Mouse (Mus musculus) intestine, embryonic 14.5 days (tissue): Measurements from ENCODE around the gene Skp1a. TPM values are rescaled to one million over a fixed set of nuclear protein-coding genes. Genes with fewer than 3 reads are reported as not detected.

ENCODE experiments used
- ATAC-seq: fragments of 200-750 bp; cut with Nextera tagmentation; replicated peaks from 2 replicates; pipeline ENCODE4 v1.8.0; 2017; ENCODE audit warnings: low read depth, moderate number of reproducible peaks, moderate TSS enrichment, moderate library complexity; ENCODE audit not compliant: low FRiP score, low TSS enrichment
- DNase-seq: peaks from one replicate; pipeline ENCODE4 v3.0.0-alpha.2; 2018; ENCODE audit warnings: low spot score
- H3K27ac ChIP-seq: fragments of 300-500 bp; sonication (generic); 2 replicates; pipeline ENCODE4 v1.5.1; 2014; ENCODE audit warnings: low read depth, mild to moderate bottlenecking, control low read depth
- H3K27me3 ChIP-seq: fragments of 300-500 bp; sonication (generic); replicated peaks from 2 replicates; pipeline ENCODE4 v1.6.1; 2014; ENCODE audit warnings: low read length, control low read depth; ENCODE audit not compliant: control insufficient read depth, insufficient read depth
- H3K36me3 ChIP-seq: fragments of 300-500 bp; sonication (generic); 2 replicates; pipeline ENCODE4 v1.6.1; 2014; ENCODE audit warnings: low read length, control low read depth; ENCODE audit not compliant: control insufficient read depth, insufficient read depth
- H3K4me1 ChIP-seq: fragments of 300-500 bp; sonication (generic); replicated peaks from 2 replicates; pipeline ENCODE4 v1.6.1; 2014; ENCODE audit warnings: low read length, control low read depth, mixed read lengths; ENCODE audit not compliant: control insufficient read depth, insufficient read depth
- H3K4me2 ChIP-seq: fragments of 300-500 bp; sonication (generic); 2 replicates; pipeline ENCODE4 v1.6.1; 2014; ENCODE audit warnings: low read length
- H3K4me3 ChIP-seq: fragments of 300-500 bp; sonication (generic); 2 replicates; pipeline ENCODE4 v1.5.1; 2014; ENCODE audit warnings: low read depth, low read length, control low read depth, mixed read lengths
- H3K9ac ChIP-seq: fragments of 300-500 bp; sonication (generic); 2 replicates; pipeline ENCODE4 v1.6.1; 2014; ENCODE audit warnings: mild to moderate bottlenecking, low read length
- H3K9me3 ChIP-seq: fragments of 300-500 bp; sonication (generic); 2 replicates; pipeline ENCODE4 v1.6.1; 2016; ENCODE audit warnings: low read length, control low read depth; ENCODE audit not compliant: control insufficient read depth
- WGBS: fragments of 180-500 bp; shearing (Covaris S2); extraction: QIAGEN DNeasy Blood & Tissue Kit; methylation state at CpG from one replicate; pipeline ENCODE4 v1.1.7; 2014; 5-methylcytosine and 5-hydroxymethylcytosine counted together
- polyA plus RNA-seq: library from polyadenylated mRNA; unstranded; fragments of >200 nt; fragmentation: Nextera tagmentation; extraction: Ambion mirVana; gene quantifications from 2 replicates; pipeline ENCODE4 v1.2.1, GENCODE M21; 2014

Skp1a gene
- polyA plus RNA-seq, 1 experiment from 2014 or later, result 743 TPM

GRCm38 (mm10) chr11:52227053-52227452, 4.7 kb upstream of the Skp1a start:
- H3K4me1 ChIP-seq, result peaks cover 8% of the 10 kb centered on the region; the same call in 1 of the 2 replicates
- no peak overlapping the region for H3K4me3 ChIP-seq
- no peak overlapping the region for H3K9ac ChIP-seq
- no peak overlapping the region for H3K27ac ChIP-seq
- no peaks in the 10 kb centered on the region for H3K36me3 ChIP-seq
- no peaks in the 10 kb centered on the region for H3K27me3 ChIP-seq
- H3K4me2 ChIP-seq, result no peak overlapping the region
- 72% methylated on average over 3 of the region's 3 CpGs for WGBS
- no peaks in the 10 kb centered on the region for H3K9me3 ChIP-seq
- no peak for DNase-seq
- no peak for ATAC-seq

- peaks cover 8% of the 10 kb centered on the region; the same call in 1 of the 2 replicates for H3K4me1 ChIP-seq
- DNase-seq (no peak), ATAC-seq (no peak)
- H3K36me3 ChIP-seq, result no peaks in the 10 kb centered on the region
- 79% methylated on average over 13 of the region's 13 CpGs for WGBS
- H3K27me3 ChIP-seq, result no peaks in the 10 kb centered on the region
- no peak overlapping the region for H3K4me3 ChIP-seq
- H3K27ac ChIP-seq, result no peak overlapping the region
- no peak overlapping the region for H3K9ac ChIP-seq
- H3K9me3 ChIP-seq, result no peaks in the 10 kb centered on the region
- H3K4me2 ChIP-seq, result no peak overlapping the region
Measured at GRCm38 (mm10) chr11:52227466-52228226, 4.1 kb upstream of the Skp1a start.

- Histone ChIP-seq H3K36me3 (no peaks in the 10 kb centered on the region), H3K9ac (no peak overlapping the region), H3K4me2 (no peak overlapping the region), H3K27me3 (no peaks in the 10 kb centered on the region), H3K27ac (no peak overlapping the region), H3K9me3 (no peaks in the 10 kb centered on the region), H3K4me3 (no peak overlapping the region), H3K4me1 (peaks cover 16% of the 10 kb centered on the region; the same call in 1 of the 2 replicates)
- ATAC-seq (no peak), DNase-seq (no peak)
- WGBS, result 77% methylated on average over 7 of the region's 7 CpGs
Measured at GRCm38 (mm10) chr11:52228722-52229448, 2.9 kb upstream of the Skp1a start.

- H3K36me3 ChIP-seq, result no peaks in the 10 kb centered on the region
- ATAC-seq (no peak), DNase-seq (no peak)
- H3K4me2 ChIP-seq, result peak overlapping the region; percentile 74
- 50% methylated on average over 5 of the region's 5 CpGs for WGBS
- no peaks in the 10 kb centered on the region for H3K27me3 ChIP-seq
- peak overlapping the region; percentile 100 for H3K27ac ChIP-seq
- peak overlapping the region; percentile 96 for H3K4me3 ChIP-seq
- H3K4me1 ChIP-seq, result peaks cover 20% of the 10 kb centered on the region; the same call in 1 of the 2 replicates
- H3K9me3 ChIP-seq, result no peaks in the 10 kb centered on the region
- no peak overlapping the region for H3K9ac ChIP-seq
Measured at GRCm38 (mm10) chr11:52230694-52231093, 1.1 kb upstream of the Skp1a start.

- Histone ChIP-seq H3K36me3 (peaks cover 18% of the 10 kb centered on the region), H3K4me3 (peak overlapping the region; percentile 96), H3K27me3 (no peaks in the 10 kb centered on the region), H3K4me1 (peaks cover 20% of the 10 kb centered on the region; the same call in 1 of the 2 replicates), H3K4me2 (peak overlapping the region; percentile 74), H3K9ac (peak overlapping the region; percentile 99), H3K9me3 (no peaks in the 10 kb centered on the region), H3K27ac (no peak overlapping the region)
- WGBS, result 23% methylated on average over 3 of the region's 3 CpGs
- DNase-seq, result no peak
- ATAC-seq, result no peak
Measured at GRCm38 (mm10) chr11:52233043-52233653, 1.4 kb downstream of the Skp1a start.

GRCm38 (mm10) chr11:52233906-52234305, 2.1 kb downstream of the Skp1a start:
- no peak for ATAC-seq
- no peaks in the 10 kb centered on the region for H3K27me3 ChIP-seq
- H3K9ac ChIP-seq, result no peak overlapping the region
- peaks cover 20% of the 10 kb centered on the region; the same call in 1 of the 2 replicates for H3K4me1 ChIP-seq
- DNase-seq, result no peak
- 80% methylated on average over 1 of the region's 1 CpGs for WGBS
- H3K9me3 ChIP-seq, result no peaks in the 10 kb centered on the region
- peaks cover 25% of the 10 kb centered on the region for H3K36me3 ChIP-seq
- H3K27ac ChIP-seq, result no peak overlapping the region
- no peak overlapping the region; the same call in 1 of the 2 replicates for H3K4me3 ChIP-seq
- peak overlapping the region; percentile 74 for H3K4me2 ChIP-seq

- Histone ChIP-seq H3K9me3 (no peaks in the 10 kb centered on the region), H3K4me1 (peaks cover 20% of the 10 kb centered on the region; the same call in 1 of the 2 replicates), H3K27me3 (no peaks in the 10 kb centered on the region), H3K4me3 (no peak overlapping the region), H3K27ac (no peak overlapping the region), H3K4me2 (no peak overlapping the region), H3K9ac (no peak overlapping the region), H3K36me3 (peaks cover 30% of the 10 kb centered on the region)
- no peak for ATAC-seq
- no peak for DNase-seq
Measured at GRCm38 (mm10) chr11:52234509-52234908, 2.7 kb downstream of the Skp1a start.

GRCm38 (mm10) chr11:52240898-52241542, 9.2 kb downstream of the Skp1a start:
- DNase-seq, result no peak
- Histone ChIP-seq H3K4me2 (no peak overlapping the region), H3K4me3 (no peak overlapping the region), H3K36me3 (peaks cover 76% of the 10 kb centered on the region), H3K27ac (no peak overlapping the region), H3K9ac (no peak overlapping the region), H3K9me3 (no peaks in the 10 kb centered on the region), H3K4me1 (no peaks in the 10 kb centered on the region), H3K27me3 (no peaks in the 10 kb centered on the region)
- 89% methylated on average over 4 of the region's 4 CpGs for WGBS
- ATAC-seq, result no peak
